Mouse (Mus musculus): ENCODE data around the gene Whamm.

Whamm gene

DNA sequence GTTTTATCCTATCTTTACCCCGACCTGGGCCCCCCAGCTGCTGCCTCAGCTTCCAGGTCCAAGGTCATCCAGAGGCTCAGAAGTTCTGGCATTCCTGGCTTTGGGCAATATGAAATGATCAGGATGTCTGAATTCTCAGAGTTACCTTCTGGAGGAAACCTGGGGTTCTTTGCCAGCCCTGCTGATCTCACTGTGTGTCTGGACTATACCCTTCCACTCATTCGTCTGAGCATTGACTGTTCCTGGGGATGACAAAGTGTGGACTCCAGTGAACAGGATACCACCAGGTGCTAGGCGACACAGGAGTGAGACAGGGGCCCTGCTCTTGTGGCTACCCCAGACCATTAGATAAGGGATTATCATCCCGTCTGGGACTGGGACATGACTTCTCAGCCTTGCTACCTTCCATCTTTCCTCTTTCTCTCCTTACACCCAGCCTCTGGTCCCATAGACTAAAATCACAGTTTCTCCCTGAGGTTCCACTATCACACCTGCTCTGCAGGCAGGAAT, 7.5 kb upstream of the Whamm start:
- no peak for DNase-seq (ENCODE audit: low read depth, low spot score)

DNA sequence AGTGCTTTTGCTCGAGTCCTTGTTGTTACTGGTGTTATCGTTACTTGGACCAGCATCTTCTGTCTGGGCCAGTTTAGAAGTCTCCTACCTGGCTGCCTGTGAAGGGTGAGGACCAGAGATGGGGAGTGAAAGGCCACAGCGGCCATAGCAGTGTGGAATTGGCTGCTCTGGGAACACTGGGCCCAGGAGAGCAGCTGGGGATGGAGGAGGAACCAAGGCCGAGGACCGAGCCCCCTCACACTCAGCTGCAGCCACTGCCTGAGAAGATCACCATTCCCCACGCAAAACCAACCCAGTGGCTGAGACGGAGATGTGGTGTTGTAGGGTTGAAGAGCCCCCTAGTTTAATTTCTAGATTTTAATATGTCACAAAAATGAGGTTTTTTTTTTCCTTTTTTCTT, 6.3 kb upstream of the Whamm start:
- DNase-seq (ENCODE audit: low read depth, low spot score), result no peak

DNA sequence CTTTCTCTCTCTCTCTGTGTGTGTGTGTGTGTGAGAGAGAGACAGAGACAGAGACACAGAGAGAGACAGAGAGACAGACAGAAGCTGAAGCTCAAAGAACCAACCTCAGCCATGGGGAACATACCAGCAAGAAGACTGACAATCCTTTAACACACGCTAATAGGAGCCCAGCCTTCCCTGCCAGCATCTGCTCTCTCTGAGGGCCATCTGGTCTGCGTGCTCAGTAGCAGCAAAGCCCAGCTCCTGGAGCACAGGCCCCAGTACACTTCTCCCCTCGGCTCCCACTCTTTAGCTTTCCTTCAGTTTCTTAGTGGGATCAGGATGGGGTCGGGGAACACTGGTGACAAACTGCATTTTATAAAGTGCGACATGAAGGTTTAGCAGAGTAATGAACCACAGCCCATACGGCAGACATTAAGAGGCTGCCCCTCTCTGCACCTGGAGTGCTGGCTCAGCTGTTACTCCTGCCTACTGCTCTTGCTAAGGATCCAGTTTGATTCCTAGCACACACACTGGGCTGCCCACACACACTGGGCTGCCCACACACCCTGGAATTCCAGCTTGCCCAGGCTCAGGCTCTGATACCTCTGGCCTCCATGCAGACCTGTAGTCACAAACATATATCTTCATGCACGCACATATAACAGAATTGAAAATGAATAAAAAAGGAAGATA, 5.5 kb upstream of the Whamm start:
- no peak for DNase-seq (ENCODE audit: low read depth, low spot score)

DNA sequence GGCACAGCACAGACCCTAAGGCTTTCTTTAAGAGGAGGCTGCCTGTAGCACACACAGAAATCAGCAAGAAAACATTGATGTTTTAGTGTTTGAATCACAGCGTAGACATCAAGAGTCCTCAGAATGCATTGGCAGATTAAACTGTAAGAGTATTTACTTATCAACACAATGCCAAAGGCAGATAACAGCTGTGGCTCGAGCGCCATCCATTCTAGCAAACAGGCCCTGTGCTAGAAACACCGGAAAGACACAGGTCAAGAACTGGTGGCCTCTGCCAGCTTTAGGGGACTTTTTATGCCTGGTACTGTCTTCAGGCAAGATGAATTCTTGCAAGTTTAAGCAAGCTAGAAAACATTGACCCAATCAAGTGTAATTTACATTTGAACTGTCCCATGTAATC, 4.7 kb upstream of the Whamm start:
- DNase-seq (ENCODE audit: low read depth, low spot score), result no peak

DNA sequence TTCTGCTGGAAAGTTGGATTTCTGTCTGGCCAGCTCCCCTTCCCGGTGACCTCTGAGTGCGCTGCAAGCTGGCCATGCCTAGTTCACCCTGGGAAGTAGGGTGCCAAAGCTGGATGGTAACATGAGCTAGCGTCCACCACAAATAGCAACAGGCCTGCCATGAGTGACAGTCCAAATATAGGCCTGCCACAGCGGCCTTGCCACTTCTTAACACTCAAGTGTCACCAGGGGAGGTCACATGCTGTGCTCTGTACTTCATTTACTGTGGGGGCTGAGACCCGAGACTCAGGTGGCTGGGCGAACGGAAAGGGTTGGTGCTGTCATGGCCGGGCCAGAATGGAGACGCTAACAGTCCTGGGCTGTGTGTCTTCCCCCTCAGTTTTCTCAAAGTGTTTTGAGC, 4.2 kb upstream of the Whamm start, which contains the start of gene Fsd2:
Gene Fsd2 (minus strand): TSS at position 53 of the 400 bp plus-strand sequence.
- DNase-seq (ENCODE audit: low read depth, low spot score), result no peak

DNA sequence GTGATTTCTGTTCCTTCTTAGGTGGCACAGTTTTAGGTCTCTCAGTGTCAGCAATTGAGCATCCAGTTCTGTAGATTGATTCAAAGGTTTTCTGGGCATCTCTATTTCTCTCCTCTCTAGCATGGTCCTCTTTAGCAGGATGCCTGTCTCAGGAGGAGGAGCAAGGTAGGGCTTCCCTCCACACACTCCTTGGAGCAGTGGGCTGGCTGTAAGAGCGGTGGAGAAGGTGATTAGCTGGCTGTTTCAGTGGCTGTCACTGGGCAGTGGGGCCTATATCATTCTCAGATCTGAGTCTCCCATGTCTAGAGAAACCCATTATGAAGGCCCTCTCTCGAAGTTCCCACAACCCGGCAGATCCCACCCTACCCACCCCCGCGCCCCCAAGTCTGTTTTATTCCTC, 3.7 kb upstream of the Whamm start:
- DNase-seq (ENCODE audit: low read depth, low spot score), result no peak

DNA sequence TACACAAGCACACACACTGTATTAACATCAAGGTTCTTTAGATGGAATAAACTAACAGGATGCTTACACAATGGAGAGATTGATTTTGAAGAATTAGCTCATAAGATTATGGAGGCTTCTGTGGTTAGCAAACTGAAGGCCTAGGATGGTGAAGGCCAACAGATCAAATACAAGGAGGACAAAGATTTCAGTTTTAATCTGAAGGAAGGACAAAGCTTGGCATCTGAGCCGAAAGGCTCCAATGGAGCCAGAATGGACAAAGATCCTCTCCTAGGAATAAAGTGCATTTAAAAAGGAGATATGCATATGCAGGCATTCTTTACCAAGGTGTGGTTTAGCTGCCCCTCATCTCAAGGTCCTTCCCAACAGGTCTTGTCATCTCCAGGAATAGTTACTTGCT, 1.2 kb upstream of the Whamm start:
- DNase-seq (ENCODE audit: low read depth, low spot score), result no peak

DNA sequence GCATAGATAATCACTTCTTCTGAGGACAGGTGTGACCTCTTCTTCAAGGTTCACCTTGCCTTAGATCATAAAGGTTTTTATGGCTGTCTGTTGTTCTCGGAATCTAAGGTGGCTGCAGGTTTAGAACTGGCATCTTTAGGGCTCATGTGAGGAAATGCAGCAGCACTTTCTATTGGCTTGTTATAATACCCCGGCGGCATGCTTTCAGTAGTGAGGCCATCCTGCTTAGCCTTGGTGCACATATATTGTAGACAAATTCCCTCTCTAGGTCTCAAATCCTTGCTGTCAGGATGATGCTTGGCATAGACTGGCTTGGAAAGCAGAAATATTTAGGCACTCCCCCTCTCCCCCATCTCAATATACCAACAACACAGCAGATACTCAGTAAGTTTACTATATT, 795 bp upstream of the Whamm start:
- DNase-seq (ENCODE audit: low read depth, low spot score), result no peak

DNA sequence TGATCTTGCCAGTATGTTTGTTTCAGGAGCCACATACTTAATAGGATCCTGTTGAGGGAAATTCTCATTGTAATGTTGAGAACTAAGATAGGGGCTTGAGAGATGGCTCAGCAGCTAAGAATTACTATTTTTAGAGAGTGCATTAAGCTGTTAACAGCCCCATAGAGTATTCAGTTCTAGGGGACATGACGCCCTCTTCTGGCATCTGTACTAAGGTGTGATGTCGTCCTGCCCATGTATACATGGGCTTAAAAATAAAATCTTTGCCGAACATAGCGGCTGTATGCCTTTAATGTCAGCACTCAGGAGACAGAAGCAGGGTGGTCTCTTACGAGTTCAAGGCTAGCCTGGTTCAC, 336 bp upstream of the Whamm start:
- DNase-seq (ENCODE audit: low read depth, low spot score), result no peak

DNA sequence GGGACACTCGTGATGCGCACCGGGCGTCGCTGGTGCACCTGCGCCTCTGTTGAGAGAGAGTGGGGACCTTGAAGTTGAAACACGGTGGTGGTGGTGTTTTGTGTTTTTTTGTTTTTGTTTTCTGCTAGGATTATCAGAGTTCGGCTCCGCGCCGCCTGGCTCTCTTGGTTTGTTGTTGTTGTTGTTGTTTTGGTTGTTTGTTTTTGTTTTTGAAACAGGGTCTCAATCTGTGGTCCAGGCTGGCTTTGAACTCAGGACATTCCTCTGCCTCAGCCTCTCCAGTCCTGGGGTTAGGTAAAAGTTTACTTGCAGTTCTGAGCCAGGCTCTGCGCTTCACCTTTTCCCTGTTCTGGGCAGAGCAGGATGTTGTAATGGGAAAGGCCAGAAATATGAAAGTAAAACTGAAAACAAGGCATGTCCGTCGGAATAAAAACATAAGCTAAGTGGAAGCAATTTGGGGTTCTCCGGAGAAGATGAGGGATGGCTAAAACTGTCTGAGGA, 925 bp downstream of the Whamm start:
- DNase-seq (ENCODE audit: low read depth, low spot score), result no peak

DNA sequence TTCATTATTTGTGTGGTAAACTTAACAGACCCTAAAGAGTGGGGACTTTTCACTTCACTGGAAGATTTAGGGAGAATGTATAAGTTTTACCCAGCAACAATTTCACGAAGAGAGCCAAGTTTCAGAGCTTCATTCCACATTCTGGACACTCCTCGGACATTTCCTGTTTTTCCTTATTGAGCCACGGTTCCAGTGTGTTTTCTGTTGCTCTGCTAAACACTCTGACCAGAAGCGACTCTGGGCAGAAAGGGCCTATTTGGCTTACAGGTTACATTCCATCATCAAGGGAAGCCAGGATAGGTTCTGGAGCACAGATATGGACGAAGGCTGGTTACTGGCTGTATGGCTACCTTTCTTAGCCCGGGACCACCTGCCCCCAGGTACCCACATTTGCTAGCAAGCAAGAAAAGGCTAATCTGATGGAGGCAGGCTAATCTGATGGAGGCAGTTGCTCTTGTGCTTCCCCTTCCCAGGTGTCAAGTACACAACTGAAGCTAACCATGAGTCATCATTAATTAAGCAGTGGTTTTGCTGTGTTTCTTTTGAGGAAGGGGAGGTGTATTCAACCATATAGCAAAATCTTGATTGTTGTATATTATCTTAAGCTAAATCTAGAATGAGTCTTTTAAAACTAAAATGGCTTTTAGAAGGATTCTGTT, 1.7 kb downstream of the Whamm start:
- no peak for DNase-seq (ENCODE audit: low read depth, low spot score)

DNA sequence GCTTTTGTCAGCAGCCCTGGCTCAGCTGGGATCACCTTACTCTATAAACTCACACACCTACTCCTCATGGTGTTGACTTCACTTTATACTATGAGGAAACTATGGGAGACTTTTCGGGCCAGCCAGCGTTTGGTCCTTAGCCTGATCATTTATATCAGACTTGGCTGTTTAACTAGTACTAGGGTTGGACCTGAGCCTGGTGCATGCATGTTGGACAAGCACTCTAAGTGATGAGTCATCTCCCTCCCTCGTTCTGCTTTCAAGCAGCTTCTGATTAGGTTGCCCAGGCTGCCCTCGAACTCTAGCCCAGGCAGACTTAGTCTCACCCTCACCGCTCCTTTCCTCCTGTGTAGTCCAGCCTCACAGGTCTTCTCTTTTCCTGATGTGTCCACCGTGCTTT, 2.3 kb downstream of the Whamm start:
- DNase-seq (ENCODE audit: low read depth, low spot score), result no peak

DNA sequence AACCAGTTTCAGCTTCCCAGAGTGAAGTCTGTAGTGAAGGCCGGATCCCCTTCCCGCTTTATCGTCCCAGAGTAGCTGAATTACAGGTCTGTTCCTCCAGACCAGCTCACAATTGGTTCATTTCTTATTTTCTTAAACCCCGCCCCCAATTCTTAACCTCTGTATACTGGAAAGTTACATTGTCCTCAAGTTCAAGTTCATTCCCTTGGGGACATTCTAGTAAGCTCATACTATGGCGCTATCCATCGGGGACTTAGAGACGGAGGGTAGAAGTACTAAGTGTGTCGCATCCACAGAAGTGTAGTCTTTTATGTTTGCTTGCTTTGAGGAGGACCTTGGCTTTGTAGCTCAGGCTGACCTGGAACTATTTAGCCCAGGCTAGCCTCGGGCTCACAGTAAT, 2.8 kb downstream of the Whamm start:
- no peak for DNase-seq (ENCODE audit: low read depth, low spot score)

DNA sequence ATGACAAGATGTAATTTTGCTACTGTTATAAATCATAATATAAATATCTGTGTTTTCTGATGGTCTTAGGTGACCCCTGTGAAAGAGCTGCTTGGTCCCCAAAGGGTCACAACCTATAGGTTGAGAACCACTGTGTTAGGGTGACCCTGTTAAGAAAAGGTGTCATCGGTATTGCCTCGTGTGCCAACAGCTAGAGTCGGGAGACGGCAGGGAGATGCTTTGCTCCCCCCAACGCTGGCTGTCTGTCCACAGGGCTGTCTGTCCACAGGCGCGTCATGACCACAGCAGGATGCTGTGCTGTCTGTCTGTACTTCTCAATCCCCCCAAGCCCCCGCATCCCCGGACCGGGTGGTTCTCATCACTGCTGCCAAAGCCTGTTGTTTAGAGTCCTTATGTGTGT, 4.5 kb downstream of the Whamm start:
- no peak for DNase-seq (ENCODE audit: low read depth, low spot score)

DNA sequence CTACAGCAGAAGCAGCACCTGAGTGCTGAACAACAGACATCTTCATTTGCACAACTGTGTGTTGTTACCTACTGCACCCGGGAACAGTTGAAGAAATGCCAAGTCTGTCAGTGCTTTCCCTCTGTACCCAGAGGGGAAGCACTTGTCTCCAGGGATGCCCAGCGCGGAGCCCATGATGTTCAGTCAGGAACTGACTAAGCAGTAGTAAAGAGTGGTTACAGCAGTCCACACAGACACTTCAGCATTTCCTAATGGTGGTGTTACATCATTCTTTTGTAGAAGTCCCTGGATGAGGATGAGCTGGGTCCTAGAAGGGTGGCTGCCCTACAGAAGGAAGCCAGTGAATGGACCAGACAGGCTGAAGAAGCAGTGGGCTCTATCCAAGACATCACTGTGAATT, 6.8 kb downstream of the Whamm start:
- DNase-seq (ENCODE audit: low read depth, low spot score), result no peak

DNA sequence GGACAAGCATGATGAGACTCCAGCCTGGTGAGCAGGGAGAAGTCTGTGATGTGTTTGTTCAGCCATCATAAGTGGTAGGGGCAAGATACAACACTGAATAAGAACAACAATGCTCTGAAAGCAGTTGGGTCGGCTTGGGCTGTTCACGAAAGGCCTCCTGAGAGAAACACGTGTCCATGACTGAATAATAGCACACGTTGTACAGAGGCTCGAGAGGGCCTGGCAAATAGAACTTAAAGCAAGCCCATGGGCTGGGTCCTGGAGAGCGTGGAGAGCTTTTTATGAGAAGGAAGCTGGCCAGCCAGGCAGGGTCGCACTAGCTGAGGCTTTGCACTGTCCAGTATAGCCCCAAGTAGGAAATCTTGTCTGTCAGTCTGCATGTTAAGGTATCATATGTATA, 7.3 kb downstream of the Whamm start:
- no peak for DNase-seq (ENCODE audit: low read depth, low spot score)

DNA sequence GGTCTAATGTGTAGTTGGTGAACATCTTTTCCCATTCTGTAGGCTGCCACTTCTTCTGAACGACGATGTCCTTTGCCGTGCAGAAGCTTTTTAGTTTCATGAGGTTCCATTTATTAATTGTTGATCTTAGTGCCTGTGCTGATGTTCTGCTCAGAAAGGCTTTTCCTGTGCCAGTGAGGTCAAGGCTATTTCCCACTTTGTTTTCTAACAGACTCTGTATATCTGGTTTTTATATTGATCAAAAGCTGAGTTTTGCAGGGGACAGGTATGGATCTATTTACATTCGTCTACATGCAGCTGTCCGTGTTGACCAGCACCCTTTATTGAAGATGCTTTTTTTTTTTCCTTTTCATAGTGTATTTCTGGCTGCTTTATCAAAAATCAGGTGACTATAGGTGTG, 8.2 kb downstream of the Whamm start:
- no peak for DNase-seq (ENCODE audit: low read depth, low spot score)

DNA sequence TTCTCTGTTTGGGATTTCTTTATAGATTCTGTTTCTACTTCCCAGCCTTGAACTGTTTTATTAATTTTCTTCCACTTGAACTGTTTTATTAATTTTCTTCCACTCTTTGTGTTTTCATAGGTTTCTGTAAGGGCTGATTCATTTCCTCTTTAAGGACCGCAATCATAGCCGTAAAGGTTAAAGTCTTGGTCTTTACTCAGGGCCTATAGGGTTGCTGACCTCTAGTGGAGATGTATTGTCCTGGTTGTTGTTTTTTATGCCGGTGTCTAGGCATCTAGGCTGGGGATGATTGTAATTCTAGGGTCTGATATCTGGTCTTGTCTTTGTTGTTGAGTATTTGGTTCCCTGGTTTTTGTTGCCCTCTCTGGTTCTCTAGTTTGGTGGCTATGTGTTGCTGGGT, 12.4 kb downstream of the Whamm start:
- DNase-seq (ENCODE audit: low read depth, low spot score), result no peak

DNA sequence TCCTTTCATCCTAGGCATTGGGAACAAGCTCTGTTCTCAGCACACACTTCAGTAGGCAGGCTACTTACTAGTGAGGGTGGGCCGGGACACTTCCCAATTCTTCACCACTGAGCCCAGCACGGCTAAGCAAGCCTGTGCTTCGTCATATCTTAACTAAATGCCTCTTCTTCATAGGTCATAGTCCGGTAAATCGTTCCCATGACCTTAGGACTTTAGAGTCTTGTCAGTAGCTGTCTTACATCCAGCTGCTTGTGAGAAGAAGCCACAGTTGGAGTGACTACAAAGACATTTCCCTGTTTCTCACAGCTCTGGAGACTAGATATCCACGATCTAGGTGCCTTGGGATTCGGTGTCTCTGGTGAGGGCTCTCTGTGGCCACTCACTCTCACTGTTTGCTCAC, 14.3 kb downstream of the Whamm start:
- DNase-seq (ENCODE audit: low read depth, low spot score), result no peak

DNA sequence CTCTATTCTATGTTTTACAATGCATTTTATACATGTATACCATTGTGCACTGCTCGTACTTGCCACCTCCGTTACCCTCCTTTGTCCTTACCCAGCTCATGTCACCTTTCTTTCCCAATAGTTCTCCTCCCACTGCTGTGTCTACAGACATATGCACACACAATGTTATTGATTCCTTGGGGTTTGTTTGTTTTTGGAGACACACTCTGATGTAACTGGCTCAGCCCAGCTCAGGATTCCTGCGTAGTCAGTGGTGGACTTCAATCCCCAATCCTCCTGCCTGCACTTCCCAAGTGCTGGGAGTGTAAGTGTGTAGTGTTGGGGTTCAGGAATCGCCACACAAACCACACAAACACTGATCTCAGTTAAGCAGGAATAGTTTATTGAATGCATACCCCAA, 16.2 kb downstream of the Whamm start:
- DNase-seq (ENCODE audit: low read depth, low spot score), result no peak

DNA sequence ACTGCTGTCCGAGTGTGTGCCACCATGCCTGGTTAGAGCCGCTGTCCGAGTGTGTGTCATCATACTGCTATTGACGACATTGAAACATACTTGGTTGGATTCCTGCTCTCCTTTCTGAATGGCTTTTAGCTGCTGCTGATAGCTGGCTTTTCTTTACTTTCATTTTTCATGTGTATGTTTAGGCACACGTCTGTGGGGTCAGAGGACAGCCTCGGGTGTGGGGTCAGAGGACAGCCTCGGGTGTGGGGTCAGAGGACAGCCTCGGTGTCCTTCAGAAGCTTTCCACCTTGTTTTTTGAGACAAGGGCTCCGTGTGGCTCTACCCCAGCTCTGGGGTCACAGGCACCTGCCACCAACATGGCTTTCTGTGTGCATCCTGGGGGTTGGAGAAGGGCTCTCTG, 21.6 kb downstream of the Whamm start:
- no peak for DNase-seq (ENCODE audit: low read depth, low spot score)

DNA sequence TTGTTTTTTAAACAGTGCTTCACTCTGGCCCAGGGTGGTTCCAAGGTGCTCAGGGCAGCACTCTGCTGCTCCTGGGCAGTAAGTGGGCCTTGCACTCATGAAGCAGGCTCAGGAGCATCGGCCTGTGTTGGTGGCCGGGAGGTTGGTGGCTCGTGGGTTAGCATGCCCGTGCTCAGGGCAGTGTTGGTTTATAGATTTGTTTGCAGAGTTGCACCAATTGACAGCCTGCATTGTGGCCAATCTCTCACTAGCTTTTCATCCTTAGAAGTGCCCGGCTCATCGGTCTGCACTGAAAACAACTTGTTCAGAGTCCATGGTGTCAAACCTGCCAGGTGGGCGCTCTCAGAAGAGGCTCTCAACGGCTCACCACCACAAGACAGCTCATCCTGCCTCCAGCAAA, 22.3 kb downstream of the Whamm start:
- no peak for DNase-seq (ENCODE audit: low read depth, low spot score)

DNA sequence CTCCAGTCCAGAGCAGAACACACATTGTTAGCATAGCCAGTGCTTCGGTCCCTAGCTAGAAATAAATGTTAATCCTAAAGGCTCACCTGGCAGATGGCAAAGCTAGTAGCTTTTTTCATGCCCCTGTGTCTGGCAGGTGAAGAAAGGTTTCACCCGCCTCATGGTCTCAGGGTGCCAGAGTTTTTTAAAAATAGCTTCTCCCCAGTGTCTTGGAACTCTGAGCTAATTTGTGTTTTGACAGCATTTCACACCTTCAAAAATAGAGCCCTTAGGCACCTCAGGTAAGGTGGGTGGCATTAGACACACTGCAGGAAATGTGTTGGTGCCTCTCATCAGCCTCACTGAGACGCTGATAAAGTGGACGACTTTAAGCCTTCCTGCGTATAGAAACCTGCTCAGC, 24.0 kb downstream of the Whamm start:
- no peak for DNase-seq (ENCODE audit: low read depth, low spot score)

DNA sequence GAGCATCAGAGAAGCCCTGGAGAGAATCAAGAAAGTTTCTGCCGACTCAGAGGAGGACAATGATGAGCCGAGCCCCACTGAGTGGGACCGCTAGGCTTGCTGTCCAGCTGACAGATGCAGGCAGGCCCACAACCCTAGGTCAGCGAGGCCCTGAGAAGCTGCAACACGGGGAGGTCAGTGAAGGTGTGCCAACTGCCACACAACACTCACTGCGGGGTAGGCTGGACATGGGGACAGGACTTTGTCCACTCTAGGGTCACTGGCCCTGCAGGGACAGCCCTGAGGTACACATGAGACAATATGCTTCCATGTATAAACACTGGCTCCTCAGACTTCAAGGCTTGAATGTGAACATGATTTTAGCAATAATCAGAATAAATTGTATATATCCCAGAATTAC, 25.0 kb downstream of the Whamm start:
- no peak for DNase-seq (ENCODE audit: low read depth, low spot score)
